Mouse (Mus musculus) intestine, embryonic 16.5 days (tissue): ENCODE data around the gene Jmjd7. TPM values are rescaled to one million over a fixed set of nuclear protein-coding genes. Genes with fewer than 3 reads are reported as not detected.

ENCODE experiments used
- ATAC-seq: fragments of 200-750 bp; cut with Nextera tagmentation; 2 replicates; pipeline ENCODE4 v1.8.0; 2017; ENCODE audit warnings: moderate TSS enrichment, moderate library complexity
- H3K27ac ChIP-seq: fragments of 300-500 bp; sonication (generic); 2 replicates; pipeline ENCODE4 v1.5.1; 2014; ENCODE audit warnings: mild to moderate bottlenecking, low read length
- H3K27me3 ChIP-seq: fragments of 300-500 bp; sonication (generic); replicated peaks from 2 replicates; pipeline ENCODE4 v1.6.1; 2014; ENCODE audit warnings: low read length, control low read depth, mixed read lengths; ENCODE audit not compliant: control insufficient read depth, insufficient read depth
- H3K36me3 ChIP-seq: fragments of 300-500 bp; sonication (generic); 2 replicates; pipeline ENCODE4 v1.6.1; 2014; ENCODE audit warnings: low read length, control low read depth; ENCODE audit not compliant: control insufficient read depth, insufficient read depth
- H3K4me1 ChIP-seq: fragments of 300-500 bp; sonication (generic); 2 replicates; pipeline ENCODE4 v1.6.1; 2014; ENCODE audit warnings: low read length, control low read depth, mixed read lengths; ENCODE audit not compliant: control insufficient read depth, insufficient read depth
- H3K4me2 ChIP-seq: fragments of 300-500 bp; sonication (generic); 2 replicates; pipeline ENCODE4 v1.6.1; 2014; ENCODE audit warnings: low read depth, low read length, control low read depth
- H3K4me3 ChIP-seq: fragments of 300-500 bp; sonication (generic); 2 replicates; pipeline ENCODE4 v1.5.1; 2014; ENCODE audit warnings: mild to moderate bottlenecking, low read length
- H3K9ac ChIP-seq: fragments of 300-500 bp; sonication (generic); 2 replicates; pipeline ENCODE4 v1.6.1; 2014; ENCODE audit warnings: low read depth, low read length
- H3K9me3 ChIP-seq: fragments of 300-500 bp; sonication (generic); 2 replicates; pipeline ENCODE4 v1.6.1; 2016; ENCODE audit warnings: low read length, control low read depth; ENCODE audit not compliant: control insufficient read depth
- WGBS: fragments of 180-500 bp; shearing (Covaris S2); extraction: QIAGEN DNeasy Blood & Tissue Kit; methylation state at CpG from one replicate; pipeline ENCODE4 v1.1.7; 2014; 5-methylcytosine and 5-hydroxymethylcytosine counted together
- microRNA-seq: library from miRNA; unstranded; fragments of <30 nt; microRNA quantifications from one replicate; pipeline ENCODE4, GENCODE M21; 2016
- polyA plus RNA-seq: library from polyadenylated mRNA; unstranded; fragments of >200 nt; fragmentation: Nextera tagmentation; extraction: Ambion mirVana; gene quantifications from 2 replicates; pipeline ENCODE4 v1.2.1, GENCODE M21; 2015

The Jmjd7 gene
- polyA plus RNA-seq, 1 experiment from 2014 or later = 17.4 TPM

- no peak overlapping the region for H3K4me3 ChIP-seq
- no peak overlapping the region for H3K9ac ChIP-seq
- no peaks in the 10 kb centered on the region for H3K9me3 ChIP-seq
- no peak for ATAC-seq
- H3K4me2 ChIP-seq = no peak overlapping the region
- no peaks in the 10 kb centered on the region for H3K4me1 ChIP-seq
- H3K27me3 ChIP-seq = no peaks in the 10 kb centered on the region
- H3K27ac ChIP-seq = no peak overlapping the region
- no peaks in the 10 kb centered on the region for H3K36me3 ChIP-seq
- 86% methylated on average over 6 of the region's 6 CpGs for WGBS
These were observed 37.4 kb downstream of the Jmjd7 start for GRCm38 (mm10) chr2:120064639-120065038.

- no peaks in the 10 kb centered on the region for H3K36me3 ChIP-seq
- H3K4me3 ChIP-seq = no peak overlapping the region
- H3K4me2 ChIP-seq = no peak overlapping the region
- no peaks in the 10 kb centered on the region for H3K9me3 ChIP-seq
- WGBS = 88% methylated on average over 10 of the region's 10 CpGs
- no peaks in the 10 kb centered on the region for H3K27me3 ChIP-seq
- no peaks in the 10 kb centered on the region for H3K4me1 ChIP-seq
- no peak overlapping the region for H3K9ac ChIP-seq
- H3K27ac ChIP-seq = no peak overlapping the region
- ATAC-seq = no peak
These were observed 38.0 kb downstream of the Jmjd7 start for GRCm38 (mm10) chr2:120065243-120065642.

GRCm38 (mm10) chr2:120066224-120066623 lies 38.9 kb downstream of the Jmjd7 start:
- H3K27me3 ChIP-seq = no peaks in the 10 kb centered on the region
- H3K9me3 ChIP-seq = no peaks in the 10 kb centered on the region
- no peaks in the 10 kb centered on the region for H3K4me1 ChIP-seq
- no peak overlapping the region for H3K4me3 ChIP-seq
- H3K9ac ChIP-seq = no peak overlapping the region
- no peaks in the 10 kb centered on the region for H3K36me3 ChIP-seq
- H3K4me2 ChIP-seq = no peak overlapping the region
- 63% methylated on average over 3 of the region's 3 CpGs for WGBS
- H3K27ac ChIP-seq = no peak overlapping the region
- ATAC-seq = no peak

GRCm38 (mm10) chr2:120068555-120069465 lies 41.5 kb downstream of the Jmjd7 start:
- H3K4me2 ChIP-seq = no peak overlapping the region
- H3K9ac ChIP-seq = no peak overlapping the region
- no peaks in the 10 kb centered on the region for H3K27me3 ChIP-seq
- H3K9me3 ChIP-seq = no peaks in the 10 kb centered on the region
- H3K27ac ChIP-seq = no peak overlapping the region
- peak; percentile 61 for ATAC-seq
- no peak overlapping the region for H3K4me3 ChIP-seq
- H3K36me3 ChIP-seq = no peaks in the 10 kb centered on the region
- H3K4me1 ChIP-seq = no peaks in the 10 kb centered on the region
- 45% methylated on average over 16 of the region's 16 CpGs for WGBS

- ATAC-seq = no peak
- H3K4me1 ChIP-seq = no peaks in the 10 kb centered on the region
- no peak overlapping the region for H3K4me2 ChIP-seq
- H3K9ac ChIP-seq = no peak overlapping the region
- no peaks in the 10 kb centered on the region for H3K9me3 ChIP-seq
- H3K27me3 ChIP-seq = no peaks in the 10 kb centered on the region
- no peaks in the 10 kb centered on the region for H3K36me3 ChIP-seq
- 66% methylated on average over 8 of the region's 8 CpGs for WGBS
- no peak overlapping the region for H3K27ac ChIP-seq
- H3K4me3 ChIP-seq = no peak overlapping the region
These were observed 42.2 kb downstream of the Jmjd7 start for GRCm38 (mm10) chr2:120069466-120069990.

GRCm38 (mm10) chr2:120074096-120074495 lies 46.8 kb downstream of the Jmjd7 start:
- Histone ChIP-seq H3K27ac (no peak overlapping the region), H3K9ac (no peak overlapping the region), H3K27me3 (peaks cover 5% of the 10 kb centered on the region; the same call in 1 of the 2 replicates), H3K9me3 (no peaks in the 10 kb centered on the region), H3K4me1 (peaks cover 18% of the 10 kb centered on the region), H3K4me2 (no peak overlapping the region), H3K36me3 (no peaks in the 10 kb centered on the region), H3K4me3 (no peak overlapping the region)
- 85% methylated on average over 4 of the region's 4 CpGs for WGBS
- no peak for ATAC-seq

GRCm38 (mm10) chr2:120076076-120076705 lies 48.9 kb downstream of the Jmjd7 start:
- Histone ChIP-seq H3K4me2 (peak overlapping the region; percentile 75), H3K4me3 (peak overlapping the region; percentile 44), H3K27me3 (peaks cover 5% of the 10 kb centered on the region; the same call in 1 of the 2 replicates), H3K9ac (0 out of 2 replicates have a peak overlapping the region, but pooled peaks have one; percentile 45), H3K36me3 (no peaks in the 10 kb centered on the region), H3K4me1 (peaks cover 22% of the 10 kb centered on the region), H3K9me3 (no peaks in the 10 kb centered on the region), H3K27ac (no peak overlapping the region)
- peak; percentile 84 for ATAC-seq
- 2% methylated on average over 36 of the region's 36 CpGs for WGBS

Small RNA genes lying within 50 kb of the gene (microRNA-seq; reads per million reads assigned to microRNA genes)
- not detected for gene Mir7665

Other genes with a start within 250 kb of the Jmjd7 start
- gene Rpap1, start 239.9 kb upstream of the Jmjd7 start, polyA plus RNA-seq = 22.9 and 23.8 TPM in 2 replicates
- gene Tyro3, start 229.8 kb upstream of the Jmjd7 start, polyA plus RNA-seq = 11.4 and 12.9 TPM in 2 replicates
- gene Mga, start 130.3 kb upstream of the Jmjd7 start, polyA plus RNA-seq = 14.7 and 14.9 TPM in 2 replicates
- 2.0 and 2.4 TPM in 2 replicates for gene Mapkbp1, start 54.8 kb upstream of the Jmjd7 start, polyA plus RNA-seq
- gene Gm28042, start within 50 bp of the Jmjd7 start, polyA plus RNA-seq = 2.4 and 3.8 TPM in 2 replicates
- gene Pla2g4b, start 5.9 kb downstream of the Jmjd7 start, polyA plus RNA-seq = 0.49 and 0.94 TPM in 2 replicates
- 46.0 and 51.7 TPM in 2 replicates for gene Ehd4, start 127.1 kb downstream of the Jmjd7 start, polyA plus RNA-seq
- 0.02 TPM in 2 replicates for gene Pla2g4e, start 217.9 kb downstream of the Jmjd7 start, polyA plus RNA-seq